ENCODE assay signal across 8 mouse cellular contexts in genomic region chr11:46215354-46215753, GRCm38 (mm10). TPM values are rescaled to one million over a fixed set of nuclear protein-coding genes. Genes with fewer than 3 reads are reported as not detected.
A peak's percentile ranks its signal among the peaks of the same experiment; 100 is the strongest.
DNase-seq lines count a peak whose midpoint lies in the region; ATAC-seq and TF ChIP-seq lines count a peak whose summit lies in the region.

No protein-coding gene starts in this region.

- H3K36me3 ChIP-seq in hindbrain, postnatal 0 days (ENCODE audit: insufficient read depth, low read length) = no peaks in the 10 kb centered on the region; the same call in 1 of the 2 replicates
- H3K36me3 ChIP-seq in midbrain, embryonic 10.5 days = 0 out of 2 replicates have a peak, but pooled peaks cover under 1% of the 10 kb centered on the region

- no peaks in the 10 kb centered on the region for H3K27me3 ChIP-seq in hindbrain, postnatal 0 days (ENCODE audit: insufficient read depth, low read length)
- no peaks in the 10 kb centered on the region for H3K27me3 ChIP-seq in midbrain, embryonic 10.5 days (ENCODE audit: low read depth, poor library complexity, severe bottlenecking)

- intact Hi-C loops in gastrocnemius, adult 2 months (cut with DNase I) = loop anchor here (2.0 to 5.0 kb wide), 4 partner anchors 88 to 268 kb away; partner anchors contain the start of gene Gm12166
- intact Hi-C loops in left cerebral cortex, postnatal 25 days (cut with DNase I) = loop anchor here (2.0 kb wide), 2 partner anchors 159 to 271 kb away; partner anchors contain the start of gene Lsm11

- peak; percentile 60 for DNase-seq in urinary bladder, postnatal 25 days (ENCODE audit: low spot score)
- DNase-seq in urinary bladder, postnatal 10 days (ENCODE audit: low spot score) = no peak
- peak; percentile 82 for DNase-seq in cerebellum, adult 9-10 months
- DNase-seq in gastrocnemius, adult 2 months = peak; percentile 50
- DNase-seq in hindbrain, postnatal 0 days (ENCODE audit: low spot score) = peak; percentile 95
- peak; percentile 64 to 85 for DNase-seq in left cerebral cortex, postnatal 25 days (ENCODE audit: low spot score in 2 of 2)
- peak; percentile 78 for DNase-seq in midbrain, embryonic 10.5 days (ENCODE audit: low spot score)
- peak; percentile 27 to 69 for DNase-seq in spleen, postnatal 4 days (ENCODE audit: low spot score in 2 of 2)

- peak; percentile 86 for ATAC-seq in hindbrain, postnatal 0 days

- no peaks in the 10 kb centered on the region for H3K9me3 ChIP-seq in hindbrain, postnatal 0 days (ENCODE audit: low read length)
- H3K9me3 ChIP-seq in midbrain, embryonic 10.5 days (replicated peaks) = no peaks in the 10 kb centered on the region

- H3K4me3 ChIP-seq in gastrocnemius, adult 2 months = peak overlapping the region; percentile 54
- no peak overlapping the region for H3K4me3 ChIP-seq in hindbrain, postnatal 0 days (ENCODE audit: low read length)
- H3K4me3 ChIP-seq in midbrain, embryonic 10.5 days = no peak overlapping the region

- no peak overlapping the region for H3K9ac ChIP-seq in hindbrain, postnatal 0 days (replicated peaks; ENCODE audit: low read length)

- 24% methylated on average over 3 of the region's 3 CpGs for WGBS in hindbrain, postnatal 0 days
- WGBS in midbrain, embryonic 10.5 days = 28% methylated on average over 3 of the region's 3 CpGs

- peaks cover 5% of the 10 kb centered on the region; the same call in 1 of the 2 replicates for H3K4me1 ChIP-seq in hindbrain, postnatal 0 days (ENCODE audit: insufficient read depth, low read length)
- peaks cover 53% of the 10 kb centered on the region for H3K4me1 ChIP-seq in midbrain, embryonic 10.5 days

- H3K4me2 ChIP-seq in hindbrain, postnatal 0 days (ENCODE audit: low read depth, low read length) = no peak overlapping the region

- peak; percentile 93 for TF ChIP-seq CTCF in gastrocnemius, adult 2 months (IDR thresholded peaks at IDR 0.05)
- TF ChIP-seq CTCF in hindbrain, postnatal 0 days (IDR thresholded peaks at IDR 0.05; ENCODE audit: low read depth) = peak; percentile 99

- H3K27ac ChIP-seq in gastrocnemius, adult 2 months = peak overlapping the region; percentile 40
- 0 out of 2 replicates have a peak overlapping the region, but pooled peaks have one; percentile 15 for H3K27ac ChIP-seq in hindbrain, postnatal 0 days
- H3K27ac ChIP-seq in midbrain, embryonic 10.5 days (replicated peaks) = peak overlapping the region; percentile 52; the same call in 1 of the 2 replicates

RNA-seq across cellular contexts. Expression of gene Fndc9, which starts 20.0 kb away (rescaled TPM):
- total RNA-seq in gastrocnemius, adult 2 months (2021) = not detected
- 1.8 and 2.2 TPM in 2 replicates for total RNA-seq in hindbrain, postnatal 0 days (2014; rRNA removed)
- polyA plus RNA-seq in hindbrain, postnatal 0 days (2015; fragmentation: Nextera tagmentation; extraction: Ambion mirVana) = 3.8 and 5.0 TPM in 2 replicates
- total RNA-seq in left cerebral cortex, postnatal 25 days (2021) = 1 to 10 TPM; 5.6 to 6.1 TPM
- polyA plus RNA-seq in midbrain, embryonic 10.5 days (2016; fragmentation: Nextera tagmentation; extraction: Ambion mirVana) = 0.51 and 0.75 TPM in 2 replicates

RNA-seq across cellular contexts. Expression of gene Nipal4, which starts 49.0 kb away (rescaled TPM):
- not detected for total RNA-seq in gastrocnemius, adult 2 months (2021)
- total RNA-seq in hindbrain, postnatal 0 days (2014; rRNA removed) = 0.65 and 1.6 TPM in 2 replicates
- 0.38 and 0.47 TPM in 2 replicates for polyA plus RNA-seq in hindbrain, postnatal 0 days (2015; fragmentation: Nextera tagmentation; extraction: Ambion mirVana)
- total RNA-seq in left cerebral cortex, postnatal 25 days (2021) = 1 to 10 TPM; 1.6 to 1.9 TPM
- 1.00 and 1.3 TPM in 2 replicates for polyA plus RNA-seq in midbrain, embryonic 10.5 days (2016; fragmentation: Nextera tagmentation; extraction: Ambion mirVana)
